Mouse (Mus musculus): ENCODE results near the gene Klhdc7b.

The Klhdc7b gene

DNA sequence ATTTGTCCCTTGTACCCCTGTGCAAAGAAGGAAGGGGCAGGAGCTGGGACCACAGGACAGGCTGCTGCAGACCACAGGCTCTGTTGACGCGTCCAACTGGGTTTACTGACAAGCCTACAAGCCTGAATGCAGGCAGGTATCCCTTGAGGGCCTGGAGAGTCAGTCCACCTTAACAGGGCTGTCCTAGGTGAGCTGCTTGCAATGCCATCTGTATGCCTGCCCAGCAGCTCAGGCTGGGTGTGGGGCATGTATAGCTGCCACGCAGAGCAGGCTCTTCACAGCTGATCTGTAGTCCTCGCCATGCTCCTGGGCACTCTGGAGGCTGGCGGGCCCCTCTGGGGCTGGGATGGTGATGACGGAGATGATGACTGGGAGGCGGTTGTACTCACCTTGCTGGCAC is at the start of gene Klhdc7b:
Klhdc7b (plus strand) TSS at position 301 of the 400 bp plus-strand sequence.
- no peak for DNase-seq

DNA sequence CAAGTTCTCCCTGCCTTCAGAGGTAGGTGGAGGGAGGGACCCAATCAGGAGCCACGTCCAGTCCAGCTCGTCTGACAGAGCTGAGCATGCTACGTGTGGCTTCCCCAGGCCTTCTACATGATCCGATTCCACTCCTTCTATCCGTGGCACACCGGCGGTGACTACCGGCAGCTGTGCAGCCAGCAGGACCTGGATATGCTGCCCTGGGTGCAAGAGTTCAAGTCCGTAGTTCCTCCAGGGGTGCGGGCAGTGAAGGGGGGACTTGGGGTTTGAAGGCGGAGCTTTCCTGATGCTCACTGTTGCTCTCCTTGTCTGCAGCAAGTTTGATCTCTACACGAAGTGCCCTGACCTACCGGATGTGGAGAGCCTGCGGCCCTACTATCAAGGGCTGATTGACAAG is 48.3 kb upstream of the Klhdc7b start:
- no peak for DNase-seq

DNA sequence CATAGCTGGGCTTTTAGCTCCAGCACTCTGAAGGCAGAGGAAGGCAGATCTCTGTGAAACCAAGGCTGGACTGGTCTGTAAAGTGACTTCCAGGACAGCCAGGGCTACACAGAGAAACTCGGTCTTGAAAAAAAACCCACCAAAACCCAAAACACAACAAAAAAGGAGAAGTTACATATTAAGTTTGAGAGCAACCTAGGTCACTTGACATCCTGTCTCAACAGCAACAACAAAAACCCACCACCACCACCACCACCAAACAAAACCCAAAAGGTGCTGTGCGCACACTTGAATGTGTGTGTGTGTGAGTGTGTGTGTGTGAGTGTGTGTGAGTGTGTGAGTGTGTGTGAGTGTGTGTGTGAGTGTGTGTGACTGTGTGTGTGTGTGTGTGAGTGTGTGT is 45.0 kb upstream of the Klhdc7b start:
- DNase-seq = no peak

DNA sequence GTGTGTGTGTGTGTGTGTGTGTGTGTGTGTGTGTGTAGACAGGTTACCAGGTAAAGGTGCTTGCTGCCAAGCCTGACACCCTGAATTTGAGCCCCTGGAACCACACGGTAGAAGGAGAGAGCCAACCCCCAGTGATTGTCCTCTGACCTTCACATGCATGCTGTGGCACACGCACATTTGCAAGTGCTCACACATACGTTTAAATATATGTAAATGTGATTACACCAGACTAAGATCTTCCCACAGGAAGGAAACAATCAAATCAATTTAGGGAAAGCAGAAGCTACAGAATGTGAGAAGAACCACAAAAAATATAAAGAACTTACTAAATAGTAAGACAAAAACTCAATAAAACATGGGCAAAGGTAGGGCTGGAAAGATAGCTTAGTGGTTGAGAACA is 44.6 kb upstream of the Klhdc7b start:
- DNase-seq = no peak

DNA sequence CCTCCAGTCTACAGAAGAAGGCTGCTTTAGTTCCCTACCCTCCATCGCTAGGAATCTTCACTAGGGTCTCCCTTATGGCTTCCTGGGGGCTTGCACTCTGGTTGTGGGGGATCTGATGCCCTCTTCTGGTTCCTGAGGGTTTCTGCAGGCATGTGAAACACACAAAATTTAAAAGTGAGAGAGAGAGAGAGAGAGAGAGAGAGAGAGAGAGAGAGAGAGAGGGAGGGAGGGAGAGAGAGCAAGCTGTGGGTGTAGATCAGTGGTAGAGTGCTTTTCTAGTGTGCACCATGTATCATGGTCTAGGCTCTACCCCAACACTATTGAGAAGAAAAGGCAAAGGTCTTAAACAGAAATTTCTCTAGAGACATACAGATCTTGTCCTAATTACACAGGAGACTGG is 43.0 kb upstream of the Klhdc7b start:
- no peak for DNase-seq

- no peak for DNase-seq
These were observed 41.4 kb upstream of the Klhdc7b start for GRCm38 (mm10) chr15:89343325-89343724.

GRCm38 (mm10) chr15:89350447-89350846 is 34.3 kb upstream of the Klhdc7b start:
- DNase-seq = no peak

DNA sequence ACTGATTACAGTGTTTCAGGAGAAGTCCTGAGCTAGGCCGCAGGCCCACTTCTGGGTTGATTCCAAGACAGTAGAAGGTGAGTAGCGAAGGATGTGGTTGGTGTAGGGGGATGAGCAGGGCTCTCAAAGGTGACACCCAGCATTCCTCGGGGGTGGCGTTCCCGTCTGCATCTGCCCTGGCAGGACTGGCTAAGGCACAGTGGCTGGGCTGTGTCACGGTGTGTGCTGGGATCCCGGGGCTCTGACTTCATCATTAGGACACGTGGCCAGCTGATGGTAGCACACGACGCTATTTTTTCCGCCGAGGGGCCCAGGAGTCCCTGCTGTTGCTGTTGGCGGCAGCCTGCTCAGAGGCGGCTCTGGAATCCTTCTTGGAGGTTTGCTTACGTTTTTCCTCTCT is 33.4 kb upstream of the Klhdc7b start:
- DNase-seq = no peak

GRCm38 (mm10) chr15:89352054-89352453 is 32.7 kb upstream of the Klhdc7b start:
- no peak for DNase-seq

DNA sequence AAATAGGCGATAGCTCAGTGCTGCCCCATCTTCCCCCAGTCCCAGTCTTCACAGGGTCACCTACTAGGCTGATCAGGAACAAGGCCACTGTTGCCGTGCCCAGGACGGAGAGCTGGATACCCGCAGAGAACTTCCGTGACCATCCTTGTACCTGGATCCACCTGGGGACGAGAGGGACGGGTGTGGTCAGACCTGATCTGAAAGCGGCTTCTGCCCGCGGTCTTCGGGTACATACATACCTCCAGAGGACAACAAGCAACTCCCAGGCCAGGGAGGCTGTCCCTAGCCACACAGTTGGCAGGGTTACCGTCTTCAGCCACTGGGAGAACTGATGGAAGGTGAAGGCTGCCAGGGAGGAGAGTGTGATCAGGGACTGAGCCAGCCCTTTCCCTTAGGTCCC is 31.9 kb upstream of the Klhdc7b start:
- no peak for DNase-seq

DNA sequence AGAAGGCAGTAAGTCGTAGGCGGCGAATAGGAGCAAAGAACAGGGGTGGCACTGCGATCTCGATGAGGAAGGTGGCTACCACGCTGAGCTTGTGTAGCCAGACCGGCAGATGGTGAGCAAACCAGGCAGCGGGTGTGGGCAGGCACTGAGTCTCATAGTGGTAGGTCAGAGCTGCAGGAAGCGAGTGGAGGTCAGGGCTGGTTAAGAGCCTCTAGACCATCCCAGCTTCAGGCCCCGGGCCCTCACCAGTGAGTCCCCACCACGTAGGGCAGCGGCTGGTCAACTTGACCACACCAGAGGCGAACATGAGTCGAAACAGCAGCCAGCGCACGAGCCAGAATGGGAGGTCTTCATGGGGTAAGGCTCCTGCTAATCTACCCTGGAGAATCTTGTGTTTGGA is 30.9 kb upstream of the Klhdc7b start:
- DNase-seq = no peak

DNA sequence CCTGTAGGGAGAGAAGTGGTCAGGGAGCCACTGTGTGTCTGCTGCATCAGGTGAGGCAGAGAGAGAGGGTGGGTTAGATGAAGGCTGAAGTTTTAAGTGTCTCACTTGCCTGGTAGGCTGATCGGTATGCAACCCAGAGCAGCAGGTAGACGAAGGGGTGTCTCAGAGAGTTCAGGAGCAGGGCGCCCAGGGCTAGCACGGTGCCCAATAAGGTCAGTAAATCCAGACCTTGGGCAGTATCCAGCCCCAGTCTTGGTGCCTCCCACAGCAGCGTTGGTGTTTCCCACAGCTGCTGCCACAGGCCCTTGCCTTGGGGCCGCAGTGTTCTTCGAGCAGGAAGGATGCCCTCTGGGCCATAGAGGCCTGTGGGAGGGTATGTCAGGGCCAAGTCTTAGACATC is 30.3 kb upstream of the Klhdc7b start:
- DNase-seq = no peak

DNA sequence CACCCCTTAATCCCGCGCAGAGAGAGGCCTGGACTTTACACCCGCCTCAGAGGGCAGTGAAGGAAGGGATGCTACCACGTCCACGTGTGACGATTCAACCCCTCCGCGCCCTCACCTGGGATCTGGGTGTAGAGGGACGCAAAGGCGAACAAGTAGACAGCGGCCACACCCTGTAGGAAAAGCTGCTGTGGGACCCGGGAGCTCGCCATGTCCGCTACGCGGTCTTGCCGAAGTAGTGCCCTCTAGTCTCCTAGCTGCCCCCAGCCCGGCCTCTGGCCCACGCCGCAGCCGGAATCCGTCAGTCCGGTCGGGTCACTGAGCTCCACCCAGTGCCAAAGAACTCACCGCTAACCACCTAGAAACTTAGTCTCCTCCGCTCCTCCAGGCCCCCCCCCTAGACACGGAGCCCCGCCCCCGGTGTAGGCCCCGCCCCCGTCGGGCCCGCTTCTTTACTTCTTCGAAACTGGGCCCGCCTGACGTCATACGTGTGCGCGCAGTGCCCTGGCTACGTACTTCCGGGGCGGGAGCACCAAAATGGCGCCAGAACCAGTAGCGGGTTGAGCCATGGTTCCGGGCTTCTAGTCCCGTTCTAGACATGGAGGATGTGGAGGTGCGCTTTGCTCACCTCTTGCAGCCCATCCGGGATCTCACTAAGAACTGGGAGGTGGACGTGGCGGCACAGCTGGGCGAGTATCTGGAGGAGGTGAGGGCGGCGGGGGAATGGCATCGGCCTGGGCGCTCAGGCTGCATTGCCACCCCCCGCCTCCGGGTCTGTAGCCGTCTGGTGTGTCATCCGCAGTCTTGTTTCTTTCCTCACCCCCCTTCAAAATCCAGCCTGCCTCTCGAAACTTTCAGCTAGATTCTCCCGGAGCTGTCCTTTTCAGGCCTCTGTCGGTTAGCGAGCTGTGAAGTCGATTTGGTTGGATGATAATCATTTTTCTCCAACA is 29.2 kb upstream of the Klhdc7b start, which contains the start of the genes Lmf2 and Ncaph2:
Lmf2 (minus strand) TSS at position 419 of the 947 bp plus-strand sequence.
Ncaph2 (plus strand) TSS at position 479 of the 947 bp plus-strand sequence.
- DNase-seq = peak; percentile 95

DNA sequence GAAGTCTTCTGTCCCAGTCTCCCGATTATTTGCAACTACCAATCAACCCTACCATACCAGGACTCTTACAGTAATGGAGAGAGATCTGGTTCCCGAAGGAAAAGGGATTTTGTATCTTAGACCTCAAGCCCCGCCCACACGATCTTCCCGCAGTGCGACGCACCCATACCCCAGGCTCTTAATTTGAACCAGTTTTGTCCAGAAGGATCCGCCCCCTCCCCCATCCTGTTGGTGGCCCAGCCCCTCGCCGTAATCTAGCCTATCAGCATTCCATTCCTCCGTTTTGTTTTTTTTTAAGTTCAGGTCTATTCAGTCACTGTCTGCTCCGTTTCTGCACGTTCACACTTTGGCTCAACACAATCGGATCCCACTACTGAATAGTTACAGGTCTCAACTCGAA is 28.3 kb upstream of the Klhdc7b start:
- peak; percentile 79 for DNase-seq

DNA sequence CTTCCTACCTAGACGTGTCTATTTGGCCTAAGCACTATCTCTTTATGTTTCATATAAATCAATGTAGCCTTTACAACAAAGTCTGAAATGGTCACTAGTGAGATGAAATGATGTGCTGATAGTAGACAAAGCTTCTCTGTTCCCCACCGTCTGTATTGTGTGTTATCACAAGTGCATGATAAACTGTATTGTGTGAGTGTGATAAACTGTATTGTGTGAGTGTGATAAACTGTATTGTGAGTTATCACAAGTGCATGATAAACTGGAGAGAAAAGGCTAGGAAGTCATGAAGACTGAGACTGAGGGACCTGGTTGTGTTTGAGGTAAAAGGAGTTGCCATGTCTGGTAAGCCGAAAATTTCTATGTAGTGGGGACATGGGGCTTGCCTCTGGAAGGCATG is 25.9 kb upstream of the Klhdc7b start:
- no peak for DNase-seq

DNA sequence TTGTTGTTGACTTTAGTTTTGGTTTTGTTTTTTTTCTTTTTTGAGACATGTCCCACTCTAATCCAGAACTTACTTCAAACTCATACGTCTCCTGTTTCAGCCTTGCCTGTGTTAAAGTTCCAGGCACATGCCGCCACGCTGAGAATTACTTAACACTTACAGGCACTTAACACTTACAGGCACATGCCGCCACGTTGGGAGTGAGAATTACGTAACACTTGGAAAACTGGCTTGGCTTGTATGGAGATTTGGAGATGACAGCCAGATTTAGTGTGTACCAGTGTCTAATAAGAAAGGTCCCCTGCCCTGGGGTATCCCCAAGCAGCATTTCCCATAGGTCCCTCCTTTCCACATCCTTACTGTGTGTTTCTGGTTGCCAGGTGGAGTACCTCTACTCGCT is 21.7 kb upstream of the Klhdc7b start:
- no peak for DNase-seq

DNA sequence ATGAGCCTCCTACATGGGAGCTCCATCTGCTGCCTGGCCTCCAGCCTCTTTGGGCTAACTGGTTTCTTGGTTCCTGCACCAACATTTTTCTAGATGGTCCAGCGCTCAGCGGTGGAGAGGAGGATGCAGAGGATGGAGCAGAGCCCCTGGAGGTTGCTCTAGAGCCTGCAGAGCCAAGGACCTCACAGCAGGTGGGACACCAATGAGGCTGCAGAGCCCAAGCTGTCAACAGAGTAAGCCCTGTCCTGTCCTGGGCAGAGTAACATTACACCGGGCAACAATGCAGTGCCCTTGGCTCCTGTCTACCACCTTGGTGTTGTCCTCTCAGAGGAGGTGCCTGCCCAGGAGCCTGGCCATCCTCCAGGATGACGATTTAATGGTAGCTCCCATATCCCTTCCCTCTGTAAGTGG is 19.6 kb upstream of the Klhdc7b start:
- DNase-seq = no peak

GRCm38 (mm10) chr15:89372068-89372467 is 12.6 kb upstream of the Klhdc7b start:
- no peak for DNase-seq

DNA sequence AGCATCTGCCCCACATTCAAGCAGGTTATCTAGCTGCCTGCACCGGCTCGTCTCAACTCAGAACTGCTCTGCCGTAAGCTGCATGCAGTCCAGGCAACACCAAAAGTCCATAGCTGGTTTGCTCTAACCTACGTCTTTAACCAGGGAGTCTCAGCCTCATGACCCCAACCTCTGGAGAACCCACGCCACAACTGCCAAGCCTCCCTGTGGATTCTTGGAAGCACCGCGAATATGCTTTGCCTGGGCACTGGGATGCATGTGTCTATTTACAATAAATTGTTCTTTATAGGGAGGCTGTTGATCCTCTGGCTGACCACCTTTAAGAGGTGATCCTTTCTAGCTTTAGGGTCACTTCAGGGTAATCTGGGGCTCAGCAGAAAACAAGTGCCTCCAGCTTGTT is 12.2 kb upstream of the Klhdc7b start:
- DNase-seq = no peak

GRCm38 (mm10) chr15:89373027-89373761 is 11.5 kb upstream of the Klhdc7b start:
- DNase-seq = peak; percentile 88

- DNase-seq = peak; percentile 98
These were observed 10.9 kb upstream of the Klhdc7b start, which contains the start of gene Sco2 for GRCm38 (mm10) chr15:89373762-89374248. Gene Sco2, minus strand, starts transcription at chr15:89373846.

DNA sequence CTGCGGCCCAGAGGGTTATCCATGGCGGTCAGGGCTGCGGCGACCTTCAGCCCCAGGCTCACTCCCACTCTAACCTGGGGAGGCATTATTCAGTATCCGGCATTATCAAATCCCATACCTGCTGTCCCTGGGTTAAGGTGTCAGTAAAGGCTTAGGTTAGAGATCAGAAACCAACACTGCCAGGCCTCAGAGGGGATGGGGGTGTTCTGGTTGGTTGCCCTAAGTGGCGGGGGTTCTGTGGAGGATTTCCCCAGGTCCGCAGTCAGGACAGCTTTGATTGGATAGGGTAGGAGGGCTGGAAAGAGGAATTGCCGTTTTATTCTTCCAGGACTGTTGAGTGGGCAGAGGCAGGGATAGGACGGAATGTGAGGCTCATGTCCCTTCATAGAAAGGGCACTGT is 10.4 kb upstream of the Klhdc7b start:
- DNase-seq = no peak

GRCm38 (mm10) chr15:89374801-89375534 is 9.7 kb upstream of the Klhdc7b start:
- DNase-seq = no peak

All from right cerebral cortex, postnatal 14 days (tissue).